Mouse (Mus musculus) c-Kit-positive CD71-positive TER-119-negative erythroid progenitor cells, embryonic 14.5 days (primary cell): Measurements from ENCODE around the gene Wt1.

Experiments
- DNase-seq: peaks from one replicate; pipeline ENCODE4 v3.0.0-alpha.2; 2013; ENCODE audit warnings: low read depth

Gene Wt1

GRCm38 (mm10) chr2:105126279-105126678 lies at the start of gene Wt1:
Gene Wt1, plus strand, starts transcription at chr2:105126529.
- DNase-seq, result no peak

GRCm38 (mm10) chr2:105077151-105077550 lies 49.2 kb upstream of the Wt1 start:
- no peak for DNase-seq

GRCm38 (mm10) chr2:105082256-105082790 lies 44.0 kb upstream of the Wt1 start:
- DNase-seq, result no peak

- no peak for DNase-seq
These were observed 42.3 kb upstream of the Wt1 start for GRCm38 (mm10) chr2:105084035-105084434.

GRCm38 (mm10) chr2:105086081-105086480 lies 40.2 kb upstream of the Wt1 start:
- no peak for DNase-seq

GRCm38 (mm10) chr2:105088005-105088404 lies 38.3 kb upstream of the Wt1 start:
- DNase-seq, result no peak

- no peak for DNase-seq
These were observed 37.2 kb upstream of the Wt1 start for GRCm38 (mm10) chr2:105089083-105089482.

GRCm38 (mm10) chr2:105089581-105090508 lies 36.5 kb upstream of the Wt1 start:
- DNase-seq, result no peak

GRCm38 (mm10) chr2:105090991-105091390 lies 35.3 kb upstream of the Wt1 start:
- DNase-seq, result no peak

- DNase-seq, result no peak
These were observed 34.6 kb upstream of the Wt1 start, which contains the start of gene Gm11060 for GRCm38 (mm10) chr2:105091718-105092117. Gene Gm11060, plus strand, starts transcription at chr2:105092018.

- no peak for DNase-seq
These were observed 28.9 kb upstream of the Wt1 start for GRCm38 (mm10) chr2:105097294-105097953.

- no peak for DNase-seq
These were observed 26.9 kb upstream of the Wt1 start for GRCm38 (mm10) chr2:105099410-105099809.

- no peak for DNase-seq
These were observed 25.8 kb upstream of the Wt1 start for GRCm38 (mm10) chr2:105100541-105100940.

GRCm38 (mm10) chr2:105108703-105109158 lies 17.6 kb upstream of the Wt1 start:
- no peak for DNase-seq

- no peak for DNase-seq
These were observed 12.3 kb upstream of the Wt1 start for GRCm38 (mm10) chr2:105114074-105114473.

- DNase-seq, result no peak
These were observed 8.7 kb upstream of the Wt1 start for GRCm38 (mm10) chr2:105117669-105118068.

- no peak for DNase-seq
These were observed 4.1 kb upstream of the Wt1 start for GRCm38 (mm10) chr2:105122216-105122615.

- no peak for DNase-seq
These were observed 3.4 kb upstream of the Wt1 start for GRCm38 (mm10) chr2:105122886-105123285.

GRCm38 (mm10) chr2:105123431-105123830 lies 2.9 kb upstream of the Wt1 start:
- DNase-seq, result no peak

GRCm38 (mm10) chr2:105123881-105124280 lies 2.4 kb upstream of the Wt1 start:
- DNase-seq, result no peak

GRCm38 (mm10) chr2:105124391-105124790 lies 1.9 kb upstream of the Wt1 start:
- no peak for DNase-seq

GRCm38 (mm10) chr2:105125205-105125604 lies 1.1 kb upstream of the Wt1 start:
- no peak for DNase-seq

- no peak for DNase-seq
These were observed 688 bp upstream of the Wt1 start for GRCm38 (mm10) chr2:105125641-105126040.
